Mouse (Mus musculus) gastrocnemius, adult 2 months (tissue): ENCODE measurements at regions not wholly inside any gene's neighbourhood (a gene's known extent, or its start where the extent isn't known, plus 50 kb on each side); places are given as distances from the start of the nearest gene placed in this dataset.

ENCODE experiments used
- DNase-seq: peaks from one replicate; pipeline ENCODE4 v3.0.0; 2022
- H3K27ac ChIP-seq: fragments of 200-600 bp; 2 replicates; pipeline ENCODE4 v1.8.1; 2022; ENCODE audit warnings: mild to moderate bottlenecking
- H3K4me3 ChIP-seq: fragments of 200-600 bp; 2 replicates; pipeline ENCODE4 v1.8.1; 2022; ENCODE audit warnings: mild to moderate bottlenecking, moderate library complexity
- CTCF ChIP-seq: fragments of 200-600 bp; IDR thresholded peaks from 2 replicates; pipeline ENCODE4 v1.8.1; 2022; ENCODE audit warnings: antibody characterized with exemption, mild to moderate bottlenecking, moderate library complexity
- intact Hi-C: fragments of 180-260 bp; cut with DNase I; formaldehyde crosslinking; loops from one replicate; pipeline ENCODE4 v1.15.1; 2025

- no peak for DNase-seq
- Histone ChIP-seq H3K4me3 (no peak overlapping the region), H3K27ac (no peak overlapping the region)
- intact Hi-C loops = no loop called here
- TF ChIP-seq CTCF = no peak
Observed at GRCm38 (mm10) chr4:33786958-33787357, 137.4 kb upstream of the Cnr1 start.

- Histone ChIP-seq H3K4me3 (no peak overlapping the region), H3K27ac (no peak overlapping the region)
- no peak for TF ChIP-seq CTCF
- DNase-seq = no peak
- intact Hi-C loops = no loop called here
Observed at GRCm38 (mm10) chr4:33793398-33793797, 131.0 kb upstream of the Cnr1 start.

DNA sequence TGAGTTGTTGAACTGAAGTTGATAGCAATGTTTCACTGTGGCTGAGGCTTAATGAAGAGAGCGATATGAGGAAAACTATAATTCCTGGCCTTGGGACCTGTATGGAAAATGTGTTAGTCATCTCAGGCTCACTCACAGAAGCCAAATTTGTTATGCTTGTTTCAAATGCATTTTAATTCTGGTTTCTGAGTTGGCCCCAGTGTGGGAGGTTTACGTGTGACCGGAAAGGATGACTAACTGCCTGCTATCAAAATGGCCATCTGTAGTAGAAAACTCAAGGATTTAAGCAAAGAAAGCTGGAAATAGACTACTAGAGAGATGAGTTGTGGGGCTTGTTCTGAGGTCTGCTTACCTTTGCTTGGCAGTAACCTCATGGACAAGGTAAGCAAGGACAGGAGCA lies 128.9 kb upstream of the Cnr1 start:
- DNase-seq = no peak
- intact Hi-C loops = no loop called here
- TF ChIP-seq CTCF = no peak

GRCm38 (mm10) chr4:33797964-33798363 lies 126.4 kb upstream of the Cnr1 start:
- no peak for TF ChIP-seq CTCF
- no peak overlapping the region for H3K4me3 ChIP-seq
- DNase-seq = no peak
- intact Hi-C loops = no loop called here
- H3K27ac ChIP-seq = no peak overlapping the region

More for the DNA sequence above, 128.9 kb upstream of the Cnr1 start:
- H3K27ac ChIP-seq = no peak overlapping the region
- H3K4me3 ChIP-seq = no peak overlapping the region

GRCm38 (mm10) chr4:33798654-33799053 lies 125.7 kb upstream of the Cnr1 start:
- Histone ChIP-seq H3K27ac (no peak overlapping the region), H3K4me3 (no peak overlapping the region)
- intact Hi-C loops = no loop called here
- no peak for DNase-seq
- no peak for TF ChIP-seq CTCF

DNA sequence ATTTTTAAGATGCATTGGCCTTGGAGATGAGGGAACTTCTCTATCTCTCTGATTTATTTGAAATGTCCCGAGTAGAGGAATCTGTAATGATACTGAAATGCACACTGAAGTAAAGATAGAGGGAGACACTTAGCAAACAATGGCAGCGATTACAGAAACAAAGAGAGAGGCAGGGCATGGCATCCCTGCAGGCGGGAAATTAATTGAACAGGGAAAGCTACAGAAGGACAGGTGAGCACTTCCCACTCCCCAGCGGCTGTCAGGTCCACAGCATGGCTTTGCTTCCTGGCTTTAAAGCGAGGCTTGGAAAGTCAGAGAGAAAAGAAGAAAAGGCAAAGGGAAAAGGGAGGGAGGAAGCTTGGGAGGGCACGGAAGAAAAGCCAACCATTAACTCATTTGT lies 125.3 kb upstream of the Cnr1 start:
- Histone ChIP-seq H3K4me3 (no peak overlapping the region), H3K27ac (no peak overlapping the region)
- TF ChIP-seq CTCF = no peak
- no peak for DNase-seq
- intact Hi-C loops = no loop called here

DNA sequence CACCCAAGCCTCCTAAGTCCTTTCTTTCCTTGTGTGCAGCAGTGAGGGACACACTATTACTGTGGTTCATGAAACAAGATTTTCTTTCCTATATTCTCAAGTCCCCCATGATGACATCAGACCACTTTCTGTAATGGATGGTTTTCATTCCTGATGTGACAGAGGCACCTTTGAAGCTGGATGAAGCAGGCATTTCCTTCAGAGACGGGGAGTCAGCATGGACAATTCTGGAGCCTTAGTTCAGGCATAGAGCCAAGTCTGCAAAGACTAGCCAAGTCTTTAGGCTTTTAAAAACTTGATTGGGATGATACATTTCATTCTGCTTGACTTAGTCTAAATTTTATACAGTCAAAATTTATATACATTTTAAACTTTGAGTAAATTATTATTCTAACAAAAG lies 124.6 kb upstream of the Cnr1 start:
- Histone ChIP-seq H3K4me3 (no peak overlapping the region), H3K27ac (no peak overlapping the region)
- DNase-seq = no peak
- no peak for TF ChIP-seq CTCF
- intact Hi-C loops = no loop called here

DNA sequence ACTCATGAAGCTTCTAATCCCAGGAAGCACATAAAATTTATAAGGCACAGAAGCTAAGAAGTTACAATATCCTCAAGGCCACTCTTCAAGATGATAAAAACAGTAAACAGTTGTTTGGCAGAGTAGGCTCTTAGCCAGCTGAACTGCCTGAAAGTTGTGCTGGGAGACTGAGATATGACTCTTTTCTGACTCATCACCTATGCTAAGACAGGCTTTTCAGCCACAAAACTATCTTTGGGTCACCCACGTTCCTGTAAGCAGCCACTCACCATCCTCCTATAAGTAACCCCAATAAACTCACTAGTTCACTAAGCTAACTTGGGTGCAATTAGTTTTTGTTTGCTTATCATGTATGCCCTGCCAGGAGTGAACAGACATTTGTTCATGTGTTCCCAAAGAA lies 112.1 kb upstream of the Cnr1 start:
- DNase-seq = no peak
- TF ChIP-seq CTCF = no peak
- H3K27ac ChIP-seq = no peak overlapping the region
- intact Hi-C loops = no loop called here
- no peak overlapping the region for H3K4me3 ChIP-seq

- no peak overlapping the region for H3K4me3 ChIP-seq
- H3K27ac ChIP-seq = no peak overlapping the region
- DNase-seq = no peak
- TF ChIP-seq CTCF = no peak
- intact Hi-C loops = no loop called here
Observed at GRCm38 (mm10) chr4:33823850-33824249, 100.5 kb upstream of the Cnr1 start.

GRCm38 (mm10) chr4:33833134-33833533 lies 91.3 kb upstream of the Cnr1 start:
- no peak overlapping the region for H3K4me3 ChIP-seq
- no peak for TF ChIP-seq CTCF
- intact Hi-C loops = no loop called here
- DNase-seq = no peak
- H3K27ac ChIP-seq = no peak overlapping the region

DNA sequence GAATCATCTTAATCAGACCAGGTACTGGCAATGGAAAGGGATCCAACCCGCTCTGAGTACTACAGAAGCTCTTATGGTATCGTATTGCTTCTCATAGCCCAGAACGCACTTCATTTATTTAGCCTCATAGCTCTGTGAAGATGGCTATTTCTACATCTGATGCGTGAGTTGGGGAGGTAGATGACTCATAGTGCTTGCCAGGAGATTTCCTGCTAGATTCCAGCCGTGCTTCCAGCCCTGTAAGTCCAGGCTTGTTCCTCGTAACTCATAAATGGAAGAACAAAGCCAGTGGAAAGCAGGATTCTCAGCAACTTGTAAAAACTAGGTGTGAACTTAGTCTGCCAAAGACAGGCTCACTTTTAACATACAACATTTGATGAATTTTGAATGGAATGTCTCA lies 86.0 kb upstream of the Cnr1 start:
- Histone ChIP-seq H3K27ac (no peak overlapping the region), H3K4me3 (no peak overlapping the region)
- TF ChIP-seq CTCF = no peak
- DNase-seq = no peak
- intact Hi-C loops = no loop called here

DNA sequence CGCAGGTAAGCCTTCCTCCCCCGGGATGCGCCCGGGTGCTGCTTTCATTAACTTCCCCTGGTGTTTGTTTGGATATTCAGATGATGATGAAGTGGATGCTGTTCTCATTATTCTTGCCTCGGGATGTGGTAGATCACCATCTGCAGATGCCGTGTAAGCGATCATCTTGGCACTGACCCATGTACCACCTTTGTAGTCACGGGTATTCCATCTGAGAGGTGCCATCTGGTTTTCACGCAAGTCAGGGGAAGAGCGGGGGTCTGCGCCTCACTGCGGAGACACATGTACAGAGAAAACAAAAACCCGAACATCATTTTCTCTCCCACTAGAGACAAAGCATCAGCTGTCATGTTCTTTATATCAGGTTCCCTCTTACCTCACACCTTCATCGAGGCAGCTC lies 84.3 kb upstream of the Cnr1 start:
- Histone ChIP-seq H3K27ac (no peak overlapping the region), H3K4me3 (no peak overlapping the region)
- DNase-seq = no peak
- intact Hi-C loops = no loop called here
- no peak for TF ChIP-seq CTCF

- H3K4me3 ChIP-seq = no peak overlapping the region
- DNase-seq = no peak
- H3K27ac ChIP-seq = no peak overlapping the region
- TF ChIP-seq CTCF = no peak
- intact Hi-C loops = no loop called here
Observed at GRCm38 (mm10) chr4:33845611-33846395, 78.6 kb upstream of the Cnr1 start.

- TF ChIP-seq CTCF = no peak
- DNase-seq = no peak
- intact Hi-C loops = no loop called here
- Histone ChIP-seq H3K4me3 (no peak overlapping the region), H3K27ac (no peak overlapping the region)
Observed at GRCm38 (mm10) chr4:33850249-33850648, 74.1 kb upstream of the Cnr1 start.

DNA sequence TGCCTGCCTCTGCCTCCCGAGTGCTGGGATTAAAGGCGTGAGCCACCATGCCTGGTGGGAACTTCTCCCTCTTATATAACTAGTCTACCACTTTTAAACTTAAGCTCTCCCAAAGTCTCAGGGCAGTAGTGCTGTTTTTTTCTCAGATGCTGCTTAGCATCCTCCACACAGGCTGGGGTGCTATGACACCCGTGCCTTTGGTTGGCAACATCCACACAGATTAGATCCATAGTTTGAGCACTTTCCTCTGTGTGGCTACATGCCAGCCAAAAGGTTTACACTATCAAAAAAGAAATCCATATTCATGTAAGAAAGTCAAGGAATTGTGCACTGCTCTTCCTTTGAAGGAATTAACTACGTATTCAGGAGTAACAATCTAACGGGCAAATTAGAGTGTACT lies 72.1 kb upstream of the Cnr1 start:
- no peak for DNase-seq
- Histone ChIP-seq H3K4me3 (no peak overlapping the region), H3K27ac (no peak overlapping the region)
- intact Hi-C loops = no loop called here
- no peak for TF ChIP-seq CTCF
